Mouse (Mus musculus) layer of hippocampus, adult 9-11 months (tissue): ENCODE data around the gene Cox4i2.

Experiments used
- DNase-seq: peaks from one replicate; pipeline ENCODE4 v3.0.0; 2022

Gene Cox4i2

GRCm38 (mm10) chr2:152771571-152771970 is 17.6 kb downstream of the Cox4i2 start:
- DNase-seq, result no peak

GRCm38 (mm10) chr2:152772231-152772630 is 18.3 kb downstream of the Cox4i2 start:
- DNase-seq, result no peak

DNA sequence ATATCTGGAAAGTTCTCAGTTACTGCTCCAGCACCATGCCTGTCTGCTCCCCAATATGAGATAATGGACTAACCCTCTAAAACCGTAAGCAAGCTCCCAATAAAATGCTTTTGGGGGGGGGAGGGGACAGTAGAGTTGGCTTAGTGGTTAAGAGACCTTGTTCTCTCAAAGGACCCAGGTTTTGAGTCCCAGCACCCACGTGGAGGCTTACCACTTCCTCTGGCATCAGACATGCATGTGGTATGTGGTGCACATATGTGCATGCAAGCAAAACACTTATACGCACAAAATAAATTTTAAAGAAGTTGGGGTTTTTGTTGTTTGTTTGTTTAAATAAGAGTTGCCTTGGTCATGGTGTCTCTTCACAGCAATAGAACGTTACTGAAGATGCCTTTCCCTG is 21.4 kb downstream of the Cox4i2 start:
- DNase-seq, result no peak

- no peak for DNase-seq
These were observed 22.0 kb downstream of the Cox4i2 start for GRCm38 (mm10) chr2:152776019-152776418.

- peak; percentile 94 for DNase-seq
These were observed 22.5 kb downstream of the Cox4i2 start for GRCm38 (mm10) chr2:152776435-152776834.

GRCm38 (mm10) chr2:152777081-152777480 is 23.1 kb downstream of the Cox4i2 start:
- no peak for DNase-seq

DNA sequence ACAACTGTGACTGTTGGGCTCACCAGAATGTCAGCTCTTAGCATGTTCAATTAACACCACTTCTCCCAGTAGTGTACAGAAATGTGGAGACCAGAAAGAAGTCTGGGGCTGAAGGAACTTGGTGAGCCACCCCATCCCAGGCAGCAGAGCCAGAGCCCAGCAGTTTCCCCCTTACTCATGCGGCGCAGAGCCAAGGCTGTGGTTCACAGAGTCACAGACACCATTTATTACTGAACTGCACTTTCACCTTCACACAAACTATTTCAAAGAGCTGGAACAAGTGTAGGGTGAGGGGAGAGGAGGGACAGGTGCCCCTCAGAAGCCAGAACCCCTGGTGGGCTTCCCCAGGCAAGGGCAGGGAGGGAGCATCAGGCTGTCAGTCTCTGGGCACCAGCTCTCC is 26.5 kb downstream of the Cox4i2 start:
- DNase-seq, result peak; percentile 8

- peak; percentile 30 for DNase-seq
These were observed 27.2 kb downstream of the Cox4i2 start for GRCm38 (mm10) chr2:152781031-152781711.

DNA sequence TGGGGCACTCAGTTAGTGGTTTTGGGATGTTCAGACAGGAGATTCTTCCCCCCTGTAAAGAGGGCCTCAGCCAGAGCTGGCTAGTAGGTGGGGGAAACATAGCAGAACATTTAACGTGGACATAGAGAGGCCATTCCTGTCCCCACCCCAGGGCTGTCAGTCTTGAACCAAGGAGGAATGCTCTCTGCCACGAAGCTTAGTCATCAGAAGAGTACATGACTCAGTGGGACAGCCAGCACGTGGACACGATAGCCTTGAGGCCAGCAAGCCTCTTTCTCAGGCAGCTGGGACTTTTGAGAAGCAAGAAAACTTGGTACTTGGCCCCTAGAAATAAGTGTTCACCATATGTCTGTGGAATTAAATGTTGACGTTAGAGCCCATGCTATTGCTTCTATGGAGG is 28.7 kb downstream of the Cox4i2 start:
- DNase-seq, result no peak

DNA sequence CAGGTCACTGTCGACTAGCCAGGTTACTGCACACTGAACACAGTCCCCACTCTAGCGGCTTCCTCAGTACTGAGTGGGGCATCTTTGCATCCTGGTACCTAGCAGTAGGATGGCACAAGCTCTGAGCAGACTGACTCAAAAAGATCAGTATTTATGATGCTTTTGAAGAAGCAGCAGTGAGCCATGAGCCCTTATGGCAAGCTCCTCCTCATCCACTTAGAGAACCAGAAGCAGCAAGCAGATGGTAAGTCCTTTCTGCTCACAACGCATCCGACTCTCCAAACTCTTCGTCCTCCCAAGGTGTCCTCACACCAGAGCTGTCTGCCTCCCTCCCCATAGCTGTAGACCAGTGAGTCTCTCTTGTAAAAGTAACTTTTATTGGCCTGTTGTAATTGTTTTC is 29.3 kb downstream of the Cox4i2 start:
- peak; percentile 52 for DNase-seq

- DNase-seq, result no peak
These were observed 30.7 kb downstream of the Cox4i2 start for GRCm38 (mm10) chr2:152784640-152785039.

DNA sequence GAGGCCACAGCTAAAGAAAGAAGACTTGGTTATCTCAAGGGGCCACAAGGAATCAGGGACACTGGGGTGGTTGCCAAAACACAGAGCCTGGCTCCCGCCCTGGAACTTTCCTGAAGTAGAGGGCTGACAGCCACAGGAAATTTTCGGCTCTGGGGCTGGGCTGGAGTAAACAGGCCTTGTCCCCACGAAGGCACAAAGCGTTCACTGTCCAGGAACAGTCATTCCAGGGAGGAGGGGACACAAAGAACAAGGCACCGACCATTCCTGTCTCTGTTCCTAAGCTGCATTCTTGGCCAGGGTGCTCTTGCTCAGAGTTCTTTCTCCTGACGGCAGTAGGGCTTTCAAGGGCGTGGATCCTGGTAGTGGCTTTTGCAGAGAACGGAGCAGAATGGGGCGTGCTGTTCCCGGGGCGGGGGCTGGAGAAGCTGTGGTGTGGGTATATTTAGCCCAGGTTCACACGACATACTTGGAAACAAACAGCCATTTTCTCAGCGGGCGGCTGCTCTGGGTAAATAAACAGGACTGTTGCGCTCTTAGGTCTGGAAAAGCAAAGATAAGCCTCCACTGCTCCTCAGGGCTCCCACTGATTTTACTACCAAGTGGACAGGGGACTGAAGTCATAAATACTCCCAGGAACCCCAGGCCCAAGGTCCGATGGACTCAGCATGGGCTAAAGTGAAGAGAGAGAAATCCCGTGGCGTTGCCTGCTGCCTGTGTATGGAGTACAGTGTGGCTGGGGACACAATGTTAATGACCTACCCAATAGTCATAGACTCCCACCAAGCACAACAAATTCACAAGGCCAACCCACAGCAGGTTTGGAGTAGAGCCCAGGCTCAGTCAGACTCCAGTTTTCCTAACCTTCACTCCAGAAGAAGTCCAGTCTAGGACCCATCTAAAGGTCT is 31.7 kb downstream of the Cox4i2 start:
- peak; percentile 91 for DNase-seq

GRCm38 (mm10) chr2:152787136-152787535 is 33.2 kb downstream of the Cox4i2 start:
- DNase-seq, result no peak

DNA sequence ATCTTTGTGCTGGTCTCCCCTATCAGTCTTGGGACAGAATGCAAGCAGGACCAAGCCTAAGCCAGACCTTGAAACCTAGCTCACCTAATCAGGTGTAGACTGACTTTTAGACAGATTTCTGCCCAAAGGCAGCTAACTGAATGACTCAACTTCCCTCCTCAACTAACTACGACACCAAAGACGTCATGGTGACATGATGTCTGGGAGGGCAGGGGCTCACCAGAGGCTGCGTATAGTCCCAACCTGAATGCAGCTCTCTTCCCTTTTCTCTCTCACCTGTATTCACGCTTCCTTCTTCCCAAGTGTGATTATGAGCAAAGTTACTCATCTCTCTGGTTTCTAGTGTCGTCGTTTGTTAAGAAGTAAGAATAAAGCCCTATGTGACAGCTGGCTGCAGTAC is 33.6 kb downstream of the Cox4i2 start:
- DNase-seq, result peak; percentile 4

- DNase-seq, result peak; percentile 86
These were observed 35.0 kb downstream of the Cox4i2 start for GRCm38 (mm10) chr2:152788892-152789421.

DNA sequence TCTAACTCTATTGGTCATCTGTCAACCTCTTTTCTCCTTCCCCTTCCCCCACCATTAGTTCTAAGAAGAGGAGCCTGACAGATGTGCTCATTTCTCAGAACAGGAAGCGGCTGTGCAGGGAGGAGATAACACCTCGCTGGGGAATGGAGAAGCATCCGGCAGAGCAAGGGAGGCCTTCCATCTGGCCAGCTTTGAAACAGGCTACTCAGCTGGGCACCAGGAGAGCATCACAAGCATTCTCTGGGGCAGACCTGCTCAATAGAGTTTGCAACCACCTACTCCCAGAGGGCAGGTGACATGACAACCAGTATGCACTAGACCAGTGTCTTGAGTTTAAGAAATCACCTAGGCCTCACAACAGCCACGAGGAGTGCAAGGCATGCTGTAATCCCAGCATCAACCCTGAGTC is 35.6 kb downstream of the Cox4i2 start:
- no peak for DNase-seq

DNA sequence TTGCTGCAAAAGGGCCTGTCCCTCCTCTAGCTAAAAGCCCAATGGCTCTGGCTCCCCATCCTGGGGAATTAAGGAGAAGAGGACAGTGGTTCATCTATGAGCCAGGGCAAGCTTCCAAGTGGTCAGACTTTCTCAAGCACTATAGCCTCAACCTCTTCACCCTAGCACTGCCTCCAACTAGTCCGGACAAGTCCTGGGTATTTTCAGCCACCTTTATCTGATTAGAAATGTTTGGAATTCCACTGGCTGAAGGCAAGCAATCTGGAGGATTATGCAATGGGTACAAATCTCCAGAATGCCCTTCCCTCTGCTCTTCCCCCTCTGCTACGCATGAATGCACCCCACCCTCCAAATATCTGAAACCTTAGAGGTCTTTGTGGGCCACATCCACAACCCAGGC is 38.5 kb downstream of the Cox4i2 start:
- DNase-seq, result no peak

- DNase-seq, result no peak
These were observed 39.4 kb downstream of the Cox4i2 start for GRCm38 (mm10) chr2:152793381-152793780.

GRCm38 (mm10) chr2:152794281-152794827 is 40.4 kb downstream of the Cox4i2 start:
- DNase-seq, result no peak

- no peak for DNase-seq
These were observed 43.6 kb downstream of the Cox4i2 start for GRCm38 (mm10) chr2:152797589-152797988.

DNA sequence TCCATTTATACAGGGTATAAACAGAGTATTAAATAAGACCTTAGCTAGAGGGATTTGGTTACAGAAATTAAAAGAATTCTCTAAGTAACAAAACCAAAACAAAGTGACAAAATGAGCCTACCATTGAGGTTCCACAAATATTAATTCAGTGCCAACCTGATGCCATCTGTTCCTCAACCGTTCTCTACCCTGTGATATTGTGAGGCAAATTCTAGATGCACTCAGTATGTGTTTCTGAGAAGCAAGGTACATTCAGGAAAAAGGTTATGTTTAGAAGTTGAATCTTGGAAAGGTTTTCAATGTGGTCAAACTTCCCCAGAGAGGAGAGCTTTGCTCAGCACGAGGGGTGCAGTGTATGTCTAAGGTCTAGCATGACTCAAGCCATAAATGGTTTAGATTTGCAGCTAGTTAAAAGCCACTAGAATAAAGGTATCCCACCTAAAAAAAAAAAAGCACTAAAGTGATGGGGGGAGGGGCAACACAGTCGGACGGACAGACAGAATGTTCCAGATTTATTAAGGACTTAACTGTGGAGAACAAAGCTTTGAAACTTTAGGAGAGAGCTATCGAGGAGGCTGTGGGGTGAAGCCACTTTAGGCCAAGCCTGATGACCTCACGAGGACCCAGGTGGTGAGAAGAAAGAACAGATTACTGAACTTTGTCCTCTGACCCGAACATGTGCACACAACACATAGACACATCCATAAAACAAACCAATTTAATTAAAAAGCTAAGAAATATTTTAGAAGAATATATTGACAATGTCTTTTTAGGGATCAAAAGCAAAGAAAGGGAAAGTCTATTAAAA is 46.2 kb downstream of the Cox4i2 start:
- no peak for DNase-seq

- DNase-seq, result no peak
These were observed 46.8 kb downstream of the Cox4i2 start for GRCm38 (mm10) chr2:152800762-152801113.

GRCm38 (mm10) chr2:152802303-152802702 is 48.3 kb downstream of the Cox4i2 start:
- no peak for DNase-seq
